Mouse (Mus musculus) lung, adult 2 months (tissue): ENCODE measurements around the gene Btbd2.

Experiments used
- CTCF ChIP-seq: fragments of 200-500 bp; IDR thresholded peaks from 2 replicates; pipeline ENCODE4 v1.5.1; 2011; ENCODE audit warnings: mild to moderate bottlenecking, low read length, control low read depth; ENCODE audit not compliant: insufficient read depth
- POLR2A ChIP-seq: fragments of 200-500 bp; IDR thresholded peaks from 2 replicates; pipeline ENCODE4 v1.6.1; 2011; ENCODE audit warnings: low read depth, mild to moderate bottlenecking, control low read depth, low read length, borderline replicate concordance; ENCODE audit errors: extremely low read depth

GRCm38 (mm10) chr10:80673690-80674089, 16.8 kb upstream of the Btbd2 start:
- no peak for TF ChIP-seq CTCF
- TF ChIP-seq POLR2A = no peak
